Mouse (Mus musculus) lung, postnatal 25 days (tissue): ENCODE data around the gene BC051019.

Experiments
- DNase-seq: peaks from one replicate; pipeline ENCODE4 v3.0.0; 2022; ENCODE audit warnings: low spot score

The BC051019 gene

DNA sequence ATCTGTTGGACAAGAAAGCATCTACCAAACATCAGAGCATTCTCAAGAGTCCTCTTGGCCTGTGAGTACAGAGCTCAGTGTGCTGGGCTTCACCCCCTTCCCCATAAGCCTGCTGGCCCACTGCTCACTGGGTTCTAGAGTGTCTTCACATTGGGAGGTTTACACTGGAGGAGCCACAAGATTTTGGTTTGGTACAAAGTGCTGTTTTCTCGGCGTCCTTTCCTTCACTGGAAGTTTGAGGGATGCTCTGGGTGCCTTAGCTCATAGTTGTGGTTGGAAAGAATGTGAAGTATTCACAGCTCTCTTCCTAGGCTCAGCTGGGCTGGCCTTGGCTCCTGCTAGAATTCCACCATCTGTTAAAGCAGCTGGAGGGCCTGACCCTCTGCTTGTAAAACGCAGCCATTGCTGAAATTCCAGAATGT, 14.7 kb downstream of the BC051019 start:
- peak; percentile 83 for DNase-seq

DNA sequence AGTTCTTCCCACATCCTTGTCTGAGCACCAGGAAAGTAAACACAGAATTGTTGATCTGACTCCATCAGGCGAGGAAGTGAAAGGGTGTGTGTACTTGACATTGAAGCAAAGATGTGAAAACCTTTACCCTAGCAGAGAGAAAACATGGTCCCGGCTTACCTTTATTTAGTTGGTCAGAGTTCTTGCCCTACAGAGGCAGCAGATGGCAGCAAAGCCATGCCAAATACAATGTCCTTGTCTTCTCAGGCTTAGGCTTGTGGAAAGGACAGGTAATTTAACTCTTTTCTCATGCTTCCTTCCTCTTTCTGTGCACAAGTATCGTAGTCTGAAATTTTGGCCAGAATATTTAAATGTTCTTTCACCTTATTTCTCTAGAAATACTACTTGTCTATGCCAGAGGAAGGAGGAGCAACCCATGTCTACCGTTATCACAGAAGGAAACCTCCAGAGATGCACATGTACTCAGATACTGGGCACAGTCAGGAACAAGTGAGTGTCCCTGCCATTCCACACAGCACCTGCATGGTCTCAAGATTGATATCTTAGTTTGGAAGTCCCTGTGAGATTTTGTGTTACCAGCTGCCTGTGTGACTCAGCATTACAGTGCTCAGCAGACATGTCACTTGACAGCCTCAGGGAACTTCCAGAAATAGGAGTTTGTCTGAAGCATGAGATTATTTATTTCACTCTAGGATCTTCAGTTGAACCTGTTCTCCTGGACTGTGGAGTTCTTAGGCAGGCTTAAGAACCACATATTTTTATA, 16.4 kb downstream of the BC051019 start:
- DNase-seq, result peak; percentile 79

DNA sequence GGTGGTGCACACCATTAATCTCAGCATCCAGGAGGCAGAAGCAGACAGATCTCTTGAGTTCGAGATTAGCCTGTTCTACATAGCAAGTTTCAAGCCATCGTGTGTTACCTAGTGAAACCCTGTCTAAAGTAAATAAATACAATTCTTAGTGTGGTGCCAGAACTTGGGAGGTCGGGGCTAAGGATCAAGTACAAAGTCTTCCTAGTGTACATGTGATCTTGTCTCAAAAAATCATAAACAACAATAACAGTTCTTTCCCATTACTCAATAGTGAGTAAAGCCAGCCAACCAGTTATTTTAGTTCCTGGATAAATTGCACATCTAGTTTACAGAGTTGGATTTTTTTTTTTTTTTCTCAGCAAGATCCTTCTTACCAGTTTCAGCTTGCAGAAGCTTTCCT, 19.2 kb downstream of the BC051019 start:
- DNase-seq, result peak; percentile 23

DNA sequence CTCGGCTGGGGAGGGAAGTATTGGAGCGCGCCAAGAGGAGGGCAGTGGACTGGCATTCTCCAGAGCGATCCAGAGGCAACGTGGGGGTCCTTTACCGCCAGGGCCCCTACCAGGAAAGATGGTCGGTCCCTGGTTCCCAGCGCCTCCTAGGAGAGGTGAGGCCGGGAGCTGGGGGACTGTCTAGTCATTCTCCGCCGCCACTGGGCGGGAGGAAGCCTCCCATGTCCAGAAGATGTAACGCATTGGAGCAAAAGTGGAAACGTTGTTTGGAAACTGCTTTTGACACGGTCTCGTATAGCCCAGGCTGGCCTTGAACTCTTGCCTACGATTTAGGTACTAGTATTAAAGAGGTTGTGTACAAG, 19.7 kb downstream of the BC051019 start:
- no peak for DNase-seq

DNA sequence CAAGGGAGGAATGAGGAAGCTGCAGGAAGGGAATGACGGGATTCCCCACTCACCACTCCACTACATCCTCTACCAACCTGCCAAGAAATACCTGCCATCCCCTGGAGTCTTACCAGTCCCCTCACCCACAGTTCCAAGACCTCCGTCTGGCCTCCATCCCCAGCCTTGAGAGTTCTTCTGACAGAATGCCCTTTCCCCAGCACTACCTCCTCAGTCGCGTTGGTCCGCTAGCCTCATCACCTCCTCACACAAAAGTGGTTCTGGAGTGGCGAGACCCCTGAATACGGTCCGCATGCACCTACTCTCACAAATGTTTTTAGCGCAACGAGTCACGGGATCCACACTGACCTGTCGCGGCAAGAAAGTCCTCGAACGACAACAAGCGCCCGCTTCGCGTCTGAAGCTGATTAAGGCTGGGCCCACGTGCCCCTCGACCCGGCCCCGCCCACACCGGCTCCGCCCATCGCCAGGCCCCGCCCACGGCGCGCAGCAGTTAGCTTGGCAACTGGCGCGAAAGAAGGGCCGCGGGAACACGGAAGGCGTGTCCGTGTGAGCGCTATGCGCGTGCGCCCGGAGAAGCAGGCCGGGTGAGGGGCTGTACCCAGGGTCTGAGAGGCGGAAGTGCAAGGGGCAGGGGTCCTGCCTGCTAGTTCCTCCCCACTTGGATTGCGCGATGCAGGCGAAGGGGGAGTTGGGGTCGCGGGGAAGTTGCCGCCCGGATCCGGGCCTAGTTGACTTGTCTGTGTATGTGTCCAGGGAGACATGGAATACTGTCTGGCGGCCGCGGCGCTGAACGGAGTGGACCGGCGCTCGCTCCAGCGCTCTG, 20.2 kb downstream of the BC051019 start, which contains the start of the genes St5 and Akip1:
TSS of gene St5 (minus strand) at position 416 of the 826 bp plus-strand sequence.
TSS of gene Akip1 (plus strand) at position 501 of the 826 bp plus-strand sequence.
- peak; percentile 95 for DNase-seq

DNA sequence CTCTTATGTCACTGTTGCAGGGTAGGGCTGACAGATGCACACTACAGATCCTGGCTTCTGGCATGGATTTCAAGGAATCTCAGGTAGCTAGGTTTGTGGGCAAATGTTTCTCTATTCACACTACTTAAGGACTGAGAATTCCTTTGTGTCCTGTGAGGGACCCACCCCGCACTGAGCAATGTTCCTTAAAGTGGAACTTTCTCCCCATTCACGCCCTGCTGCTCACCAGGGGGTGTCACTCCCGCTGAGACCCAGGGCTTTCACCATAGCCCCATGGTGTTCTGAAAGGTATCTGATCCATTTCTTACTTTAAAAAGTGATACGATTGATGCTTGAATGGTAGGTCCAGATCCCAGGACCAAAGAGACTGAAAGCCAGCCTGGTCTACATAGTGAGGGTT, 20.9 kb downstream of the BC051019 start:
- no peak for DNase-seq

DNA sequence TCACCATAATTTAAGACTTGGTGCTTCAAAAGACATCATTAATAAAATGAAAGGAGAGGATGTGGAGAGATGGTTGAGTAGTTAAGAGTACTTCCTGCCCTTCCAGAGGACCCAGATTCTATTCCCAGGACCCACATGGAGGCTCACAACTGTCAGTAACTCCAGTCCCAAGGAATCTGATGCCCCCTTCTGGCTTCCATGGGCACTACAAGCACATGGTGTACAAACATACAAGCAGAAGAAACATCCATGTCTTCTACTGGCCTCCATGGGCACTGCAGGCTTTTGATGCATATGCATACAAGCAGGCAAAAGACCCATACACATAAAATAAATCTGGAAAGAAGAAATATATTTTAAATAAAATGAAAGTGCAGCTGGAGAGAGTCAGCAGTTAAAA, 23.4 kb downstream of the BC051019 start:
- DNase-seq, result no peak

DNA sequence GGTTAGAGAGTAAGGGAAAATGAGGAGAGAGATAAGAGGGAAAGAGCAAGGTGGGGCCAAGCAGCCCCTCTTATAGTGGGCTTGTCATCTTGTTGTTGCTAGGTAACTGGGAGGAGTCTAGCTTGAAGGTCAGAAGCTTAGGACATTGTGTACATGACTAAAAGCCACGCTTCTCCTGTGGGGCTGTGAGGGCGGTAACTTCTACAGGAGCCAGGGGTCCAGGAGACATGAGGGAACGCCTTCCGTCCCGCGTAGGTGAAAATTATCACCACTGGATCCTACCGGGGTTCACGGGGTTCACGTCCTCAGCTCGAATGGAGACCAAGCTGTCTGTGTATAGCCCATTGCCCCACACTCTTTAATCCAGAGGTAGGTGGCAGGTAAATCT, 28.3 kb downstream of the BC051019 start:
- DNase-seq, result no peak

DNA sequence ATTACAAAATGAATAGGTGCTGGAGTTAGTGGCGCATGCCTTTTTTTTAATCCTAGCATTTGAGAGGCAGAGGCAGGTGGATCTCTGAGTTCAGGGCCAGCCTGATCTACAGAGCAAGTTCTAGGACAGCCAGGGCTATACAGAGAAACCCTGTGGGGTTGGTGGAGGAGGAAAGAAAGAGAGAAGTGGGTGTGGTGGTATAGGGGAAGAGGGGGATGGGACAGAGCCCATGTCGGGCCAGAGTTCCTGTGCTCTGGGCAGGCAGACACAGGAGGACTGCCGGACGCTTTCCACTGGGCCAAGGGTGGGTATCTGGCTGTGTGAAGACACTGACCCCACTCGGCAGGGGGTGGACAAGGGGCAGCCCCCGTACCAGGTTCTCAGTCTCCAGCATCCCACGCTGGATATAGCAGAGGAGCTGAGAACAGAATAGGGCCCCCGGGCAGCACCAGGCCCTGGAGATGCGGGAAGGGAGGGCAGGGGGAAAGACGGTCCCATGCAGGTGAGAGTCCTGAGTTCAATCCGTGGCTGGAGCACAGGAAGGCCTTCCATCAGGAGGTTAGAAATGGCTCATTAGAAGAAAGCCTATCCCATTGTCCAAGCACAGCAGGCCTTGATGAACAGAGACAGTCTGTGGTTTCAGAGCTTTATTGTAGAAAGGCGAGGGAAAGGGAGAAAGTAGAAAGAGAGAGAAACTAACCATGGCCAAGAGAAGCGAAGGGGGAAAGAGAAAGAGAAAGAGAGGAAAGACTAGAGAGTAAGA, 28.9 kb downstream of the BC051019 start:
- no peak for DNase-seq

DNA sequence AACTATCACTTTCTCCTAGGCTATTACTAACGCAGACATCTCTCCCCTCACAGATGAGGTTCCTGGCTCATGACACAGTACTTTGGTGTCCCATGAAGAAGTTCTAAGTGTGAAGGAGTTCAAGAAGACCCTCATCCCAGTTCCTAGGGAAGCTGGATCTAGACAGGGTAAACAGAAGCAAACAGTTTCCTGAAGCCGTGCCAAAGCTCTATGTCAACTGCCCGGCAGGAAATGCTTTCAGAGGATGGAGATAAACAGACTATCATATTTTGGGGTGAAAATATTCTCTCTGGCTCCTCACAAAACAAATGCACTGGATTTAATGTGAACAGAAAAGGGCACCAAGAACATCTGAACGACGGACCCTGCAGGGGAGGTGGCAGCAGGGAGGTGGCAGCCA, 32.7 kb downstream of the BC051019 start:
- DNase-seq, result peak; percentile 58

DNA sequence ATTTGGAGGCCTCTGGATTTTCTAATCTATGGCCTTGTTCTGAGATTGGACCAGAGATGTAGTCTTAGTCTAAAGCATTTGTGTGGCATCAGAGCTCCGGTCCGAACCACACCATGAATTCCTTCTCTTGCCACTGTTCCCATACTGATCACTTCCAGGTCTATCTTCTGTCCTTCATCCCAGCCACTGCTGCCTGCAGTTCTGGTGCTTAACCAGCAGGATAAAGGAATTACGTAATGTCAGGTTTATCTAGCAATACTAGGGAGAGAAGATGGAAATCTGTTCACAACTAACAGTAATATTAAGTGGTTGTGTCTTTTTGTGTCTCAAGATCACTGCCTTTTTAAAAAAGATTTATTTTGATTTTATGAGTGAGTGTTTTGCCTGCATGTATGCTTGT, 33.5 kb downstream of the BC051019 start:
- no peak for DNase-seq

DNA sequence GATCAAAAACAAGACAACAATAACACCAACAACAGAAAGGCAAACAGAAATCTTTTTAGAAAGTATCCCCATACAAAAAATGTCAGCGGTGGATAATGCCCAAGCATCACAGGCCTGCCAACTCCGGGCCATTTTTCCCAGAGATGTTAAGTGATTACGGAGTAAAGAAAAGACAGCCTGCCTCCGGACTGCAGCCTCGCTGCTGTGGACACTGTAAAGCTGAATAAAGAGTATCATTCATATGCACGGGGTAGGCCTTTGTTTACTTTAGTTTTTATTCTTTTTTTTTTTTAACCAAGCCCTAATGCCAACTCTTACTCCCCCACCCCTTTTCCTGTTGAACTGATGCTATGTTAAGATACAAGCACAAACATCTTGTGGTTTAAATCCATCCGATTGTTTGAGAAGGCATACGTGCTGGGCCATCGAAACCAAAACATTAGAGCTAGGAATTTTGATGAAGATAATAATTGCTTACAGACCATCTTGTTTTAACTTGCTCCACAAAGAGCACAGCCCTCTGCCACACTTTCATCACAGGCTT, 37.0 kb downstream of the BC051019 start:
- peak; percentile 61 for DNase-seq

DNA sequence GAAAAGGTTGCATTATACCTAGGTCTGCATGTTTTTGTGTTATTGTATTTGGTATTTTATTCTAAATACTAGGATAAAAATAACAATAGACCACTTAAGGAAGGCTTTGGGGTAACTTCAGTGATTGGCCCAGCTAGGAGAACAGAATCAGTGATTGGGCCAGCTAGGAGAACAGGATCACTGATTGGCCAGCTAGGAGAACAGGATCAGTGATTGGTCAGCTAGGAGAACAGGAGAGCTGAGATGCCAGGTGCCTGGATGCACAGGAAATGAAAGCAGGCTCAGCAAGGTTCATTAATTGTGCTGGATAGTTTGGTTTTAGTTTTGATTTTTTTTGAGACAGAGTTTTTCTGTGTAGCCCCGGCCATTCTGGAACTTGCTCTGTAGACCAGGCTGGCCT, 42.8 kb downstream of the BC051019 start:
- no peak for DNase-seq

DNA sequence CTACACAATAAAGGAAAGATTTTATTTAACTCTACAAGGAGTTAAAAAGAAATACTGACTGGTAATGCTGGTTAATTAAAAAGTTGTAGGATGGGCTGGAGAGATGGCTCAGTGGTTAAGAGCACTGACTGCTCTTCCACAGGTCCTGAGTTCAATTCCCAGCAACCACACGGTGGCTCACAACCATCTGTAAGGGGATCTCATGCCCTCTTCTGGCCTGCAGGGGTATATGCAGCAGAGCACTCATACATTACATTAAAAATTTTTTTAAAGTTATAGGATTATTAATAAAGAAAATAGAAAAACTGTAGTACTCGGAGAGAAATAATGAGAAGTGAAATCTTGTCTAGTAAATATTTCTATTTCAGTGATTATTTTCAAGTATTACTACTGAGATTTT, 43.4 kb downstream of the BC051019 start:
- no peak for DNase-seq

DNA sequence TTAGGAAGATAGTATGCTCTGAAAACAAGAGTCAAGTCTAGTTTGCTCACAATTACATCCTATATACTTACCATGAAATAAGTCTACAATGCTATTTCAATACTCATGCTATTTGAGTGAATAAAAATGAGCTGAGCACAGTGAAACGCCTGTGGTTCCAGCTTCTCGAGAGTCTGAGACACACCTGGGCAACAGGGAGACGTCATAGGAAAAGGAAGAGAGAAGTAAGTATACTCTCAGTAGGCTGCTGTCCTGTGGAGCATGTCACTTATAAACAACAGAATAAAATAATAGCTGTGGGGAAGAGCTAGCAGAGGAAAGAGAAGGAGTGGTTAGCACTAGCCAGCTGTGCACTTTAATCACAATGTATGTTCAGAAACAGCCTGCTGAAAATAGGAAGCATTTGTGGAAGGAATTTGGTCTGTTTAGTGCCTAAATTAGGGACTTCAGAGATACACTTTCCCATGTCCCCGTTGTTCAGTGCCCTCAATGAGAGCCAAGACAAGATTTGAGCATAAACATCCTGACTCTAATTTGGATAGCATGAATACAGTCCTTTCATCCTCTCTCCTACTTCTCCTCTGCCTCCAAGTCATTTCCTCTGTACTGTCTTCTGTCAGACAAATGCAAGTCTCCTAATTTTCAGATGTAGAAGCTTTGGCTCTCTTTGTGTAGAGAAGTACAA, 48.6 kb downstream of the BC051019 start:
- no peak for DNase-seq

DNA sequence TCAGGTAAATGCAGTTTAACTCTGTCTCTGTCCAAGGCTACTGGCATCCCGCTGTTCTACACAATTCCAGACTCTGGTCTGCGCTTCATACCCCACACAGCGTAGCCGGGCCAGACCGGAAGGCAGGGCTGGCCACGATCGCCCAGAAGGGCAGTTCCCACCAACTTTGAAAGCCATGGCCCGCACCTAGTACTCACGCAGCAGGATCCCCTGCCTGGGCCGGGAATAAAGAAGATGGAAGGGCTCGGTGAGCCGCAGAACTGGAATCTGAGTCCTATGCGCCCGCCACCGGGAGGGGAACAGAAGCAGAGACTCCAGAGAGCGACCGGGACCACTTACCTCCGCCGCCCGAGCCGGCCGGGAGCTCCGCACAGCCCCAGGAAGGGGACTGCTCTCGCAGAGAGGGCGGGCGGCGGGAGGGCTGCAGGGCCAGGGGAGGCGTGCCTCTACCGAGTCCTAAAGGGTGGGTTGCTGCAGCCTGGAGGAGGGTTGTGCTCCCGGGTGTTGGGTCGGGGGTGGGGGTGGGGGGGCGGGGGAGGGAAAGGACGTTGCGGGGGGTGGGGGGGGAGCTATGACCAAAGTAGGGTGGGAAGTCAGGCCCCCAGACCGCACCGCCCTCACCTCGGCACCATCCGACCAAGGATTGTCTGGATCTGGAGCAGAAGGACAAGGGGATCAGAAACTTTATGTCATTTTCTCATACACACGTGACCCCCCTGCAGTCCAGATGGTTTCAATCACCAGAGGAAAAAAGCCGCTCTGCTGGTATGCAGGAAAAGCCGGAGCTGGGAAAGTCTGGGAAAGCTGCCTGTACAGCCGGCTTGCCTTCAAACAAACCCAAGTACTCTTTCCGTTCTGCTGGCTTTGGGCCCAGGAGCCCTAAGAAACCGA, 51.8 kb downstream of the BC051019 start:
- DNase-seq, result peak; percentile 79

DNA sequence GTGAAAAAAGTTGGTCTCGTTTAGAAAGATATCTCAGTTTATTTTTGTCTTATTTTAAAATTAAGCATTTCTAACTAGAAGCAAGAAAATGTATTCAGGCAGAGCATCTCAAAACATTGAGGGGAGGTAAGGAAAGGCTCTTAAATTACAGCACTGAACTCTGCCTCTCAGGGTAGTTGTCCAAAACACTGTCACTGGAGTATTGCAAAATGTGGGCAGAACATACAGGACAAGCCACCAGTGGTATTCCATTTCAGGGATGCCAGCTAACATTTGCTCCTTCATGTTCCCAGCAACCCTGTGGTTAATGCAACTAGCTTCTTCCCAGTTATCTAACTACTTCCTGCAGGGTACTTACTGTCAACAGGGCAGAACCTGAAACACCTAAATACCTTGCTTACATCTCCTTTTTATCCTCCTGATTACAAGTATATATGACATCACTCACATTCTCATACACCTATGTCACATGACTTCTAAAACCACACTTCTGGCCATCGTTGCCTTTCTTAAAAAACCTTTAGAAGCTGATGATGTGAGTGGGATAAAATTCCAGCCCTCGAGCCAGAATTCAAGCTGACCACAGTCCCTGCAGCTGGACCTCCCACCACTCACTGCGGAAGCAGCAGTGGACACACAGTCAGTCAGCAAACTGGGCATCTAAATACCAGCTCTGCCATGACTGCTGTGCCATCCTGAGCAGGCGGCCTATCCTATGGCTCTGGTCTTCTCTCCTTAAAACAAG, 54.1 kb downstream of the BC051019 start:
- DNase-seq, result no peak

DNA sequence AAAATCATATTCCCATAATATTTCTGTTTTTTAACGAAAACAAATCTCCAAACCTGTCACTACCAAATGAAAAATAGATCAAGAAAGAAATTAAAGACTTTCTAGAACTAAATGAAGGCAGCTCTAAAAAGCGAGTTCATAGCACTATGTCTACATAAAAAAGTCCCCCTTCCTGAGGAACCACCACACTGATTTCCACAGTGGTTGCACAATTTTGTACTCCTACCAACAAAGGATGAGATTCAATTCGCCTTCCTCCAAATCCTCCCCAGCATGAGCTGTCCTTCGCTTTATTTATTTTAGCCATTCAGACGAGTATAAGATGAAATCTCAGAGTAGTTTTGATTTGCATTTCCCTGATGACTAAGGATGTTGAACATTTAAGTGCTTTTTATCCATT, 57.0 kb downstream of the BC051019 start:
- DNase-seq, result no peak

DNA sequence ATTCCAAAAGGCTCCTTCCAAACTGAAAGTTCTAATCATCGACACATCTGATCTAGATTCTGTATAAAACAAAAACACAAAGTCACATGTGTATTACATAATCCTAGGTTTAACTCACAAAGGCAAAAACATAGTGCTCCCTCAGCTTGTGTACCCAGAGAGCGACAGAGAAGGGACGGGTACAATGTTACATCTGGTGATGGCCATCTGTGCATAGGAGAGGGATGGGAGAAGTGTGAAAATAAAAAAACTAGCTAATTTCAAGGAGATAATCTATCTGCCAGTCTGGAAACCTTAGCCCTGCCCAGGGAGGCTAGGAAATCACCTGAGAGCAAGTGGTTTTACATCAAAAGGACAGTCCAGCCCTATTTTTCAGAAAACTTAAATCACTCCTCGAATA, 61.0 kb downstream of the BC051019 start:
- no peak for DNase-seq
